Mouse (Mus musculus): Measurements from ENCODE around the gene Neu2. TPM values are rescaled to one million over a fixed set of nuclear protein-coding genes. Genes with fewer than 3 reads are reported as not detected.

Neu2 gene
- 0.16 and 0.22 TPM in 2 replicates for polyA plus RNA-seq (2012; rRNA removed)

GRCm38 (mm10) chr1:87509561-87510165 is at the start of gene Neu2:
Gene Neu2 (plus strand): TSS chr1:87509889.
- TF ChIP-seq CTCF (IDR thresholded peaks at IDR 0.05; ENCODE audit: borderline replicate concordance, extremely low read depth, insufficient read depth, insufficient read length) (no peak), POLR2A (IDR thresholded peaks at IDR 0.05; ENCODE audit: borderline replicate concordance, extremely low read depth, insufficient read depth, insufficient read length, poor library complexity, severe bottlenecking) (no peak)
- no peak for DNase-seq (ENCODE audit: low read depth)

GRCm38 (mm10) chr1:87467469-87467868 is 42.2 kb upstream of the Neu2 start:
- TF ChIP-seq CTCF (IDR thresholded peaks at IDR 0.05; ENCODE audit: borderline replicate concordance, extremely low read depth, insufficient read depth, insufficient read length), result no peak
- TF ChIP-seq POLR2A (IDR thresholded peaks at IDR 0.05; ENCODE audit: borderline replicate concordance, extremely low read depth, insufficient read depth, insufficient read length, poor library complexity, severe bottlenecking), result no peak
- no peak for DNase-seq (ENCODE audit: low read depth)

GRCm38 (mm10) chr1:87468321-87468720 is 41.4 kb upstream of the Neu2 start:
- DNase-seq (ENCODE audit: low read depth), result peak; percentile 29

GRCm38 (mm10) chr1:87469971-87470370 is 39.7 kb upstream of the Neu2 start, which contains the start of gene Snorc:
Gene Snorc (plus strand): TSS chr1:87470271.
- DNase-seq (ENCODE audit: low read depth), result peak; percentile 13

More at GRCm38 (mm10) chr1:87468321-87468720, 41.4 kb upstream of the Neu2 start:
- TF ChIP-seq POLR2A (IDR thresholded peaks at IDR 0.05; ENCODE audit: borderline replicate concordance, extremely low read depth, insufficient read depth, insufficient read length, poor library complexity, severe bottlenecking) (no peak), CTCF (IDR thresholded peaks at IDR 0.05; ENCODE audit: borderline replicate concordance, extremely low read depth, insufficient read depth, insufficient read length) (no peak)

GRCm38 (mm10) chr1:87471914-87472313 is 37.8 kb upstream of the Neu2 start:
- no peak for DNase-seq (ENCODE audit: low read depth)
- TF ChIP-seq POLR2A (IDR thresholded peaks at IDR 0.05; ENCODE audit: borderline replicate concordance, extremely low read depth, insufficient read depth, insufficient read length, poor library complexity, severe bottlenecking) (no peak), CTCF (IDR thresholded peaks at IDR 0.05; ENCODE audit: borderline replicate concordance, extremely low read depth, insufficient read depth, insufficient read length) (no peak)

- TF ChIP-seq CTCF (IDR thresholded peaks at IDR 0.05; ENCODE audit: borderline replicate concordance, extremely low read depth, insufficient read depth, insufficient read length) (no peak), POLR2A (IDR thresholded peaks at IDR 0.05; ENCODE audit: borderline replicate concordance, extremely low read depth, insufficient read depth, insufficient read length, poor library complexity, severe bottlenecking) (no peak)
- no peak for DNase-seq (ENCODE audit: low read depth)
These were observed 37.1 kb upstream of the Neu2 start for GRCm38 (mm10) chr1:87472576-87472975.

GRCm38 (mm10) chr1:87475076-87475895 is 34.4 kb upstream of the Neu2 start:
- DNase-seq (ENCODE audit: low read depth), result peak; percentile 41
- TF ChIP-seq POLR2A (IDR thresholded peaks at IDR 0.05; ENCODE audit: borderline replicate concordance, extremely low read depth, insufficient read depth, insufficient read length, poor library complexity, severe bottlenecking) (no peak), CTCF (IDR thresholded peaks at IDR 0.05; ENCODE audit: borderline replicate concordance, extremely low read depth, insufficient read depth, insufficient read length) (no peak)

GRCm38 (mm10) chr1:87482546-87482945 is 27.1 kb upstream of the Neu2 start:
- TF ChIP-seq POLR2A (IDR thresholded peaks at IDR 0.05; ENCODE audit: borderline replicate concordance, extremely low read depth, insufficient read depth, insufficient read length, poor library complexity, severe bottlenecking) (no peak), CTCF (IDR thresholded peaks at IDR 0.05; ENCODE audit: borderline replicate concordance, extremely low read depth, insufficient read depth, insufficient read length) (no peak)
- DNase-seq (ENCODE audit: low read depth), result no peak

- no peak for DNase-seq (ENCODE audit: low read depth)
- TF ChIP-seq CTCF (IDR thresholded peaks at IDR 0.05; ENCODE audit: borderline replicate concordance, extremely low read depth, insufficient read depth, insufficient read length) (no peak), POLR2A (IDR thresholded peaks at IDR 0.05; ENCODE audit: borderline replicate concordance, extremely low read depth, insufficient read depth, insufficient read length, poor library complexity, severe bottlenecking) (no peak)
These were observed 23.3 kb upstream of the Neu2 start for GRCm38 (mm10) chr1:87486386-87486785.

GRCm38 (mm10) chr1:87492285-87492684 is 17.4 kb upstream of the Neu2 start:
- DNase-seq (ENCODE audit: low read depth), result no peak
- no peak for TF ChIP-seq POLR2A (IDR thresholded peaks at IDR 0.05; ENCODE audit: borderline replicate concordance, extremely low read depth, insufficient read depth, insufficient read length, poor library complexity, severe bottlenecking)
- no peak for TF ChIP-seq CTCF (IDR thresholded peaks at IDR 0.05; ENCODE audit: borderline replicate concordance, extremely low read depth, insufficient read depth, insufficient read length)

GRCm38 (mm10) chr1:87493542-87493941 is 16.1 kb upstream of the Neu2 start:
- no peak for DNase-seq (ENCODE audit: low read depth)
- TF ChIP-seq CTCF (IDR thresholded peaks at IDR 0.05; ENCODE audit: borderline replicate concordance, extremely low read depth, insufficient read depth, insufficient read length), result no peak
- TF ChIP-seq POLR2A (IDR thresholded peaks at IDR 0.05; ENCODE audit: borderline replicate concordance, extremely low read depth, insufficient read depth, insufficient read length, poor library complexity, severe bottlenecking), result no peak

GRCm38 (mm10) chr1:87505524-87505923 is 4.2 kb upstream of the Neu2 start:
- no peak for TF ChIP-seq POLR2A (IDR thresholded peaks at IDR 0.05; ENCODE audit: borderline replicate concordance, extremely low read depth, insufficient read depth, insufficient read length, poor library complexity, severe bottlenecking)
- no peak for DNase-seq (ENCODE audit: low read depth)

Measured in brain, embryonic 14.5 days (tissue).